Mouse (Mus musculus) heart, postnatal 0 days (tissue): ENCODE measurements around the gene Rnf38. TPM values are rescaled to one million over a fixed set of nuclear protein-coding genes. Genes with fewer than 3 reads are reported as not detected.
A peak's percentile ranks its signal among the peaks of the same experiment; 100 is the strongest.

Experiments
- ATAC-seq: fragments of 200-750 bp; cut with Nextera tagmentation; 2 replicates; pipeline ENCODE4 v1.8.0; 2017; ENCODE audit warnings: low read depth, moderate number of reproducible peaks, moderate library complexity; ENCODE audit not compliant: insufficient read depth
- DNase-seq: peaks from one replicate; pipeline ENCODE4 v3.0.0-alpha.2; 2016; ENCODE audit warnings: low spot score
- H3K27ac ChIP-seq: fragments of 300-500 bp; sonication (generic); 2 replicates; pipeline ENCODE4 v1.5.1; 2014; ENCODE audit warnings: low read depth, mild to moderate bottlenecking
- H3K27me3 ChIP-seq: fragments of 300-500 bp; sonication (generic); 2 replicates; pipeline ENCODE4 v1.6.1; 2014; ENCODE audit warnings: low read length, mixed read lengths; ENCODE audit not compliant: control insufficient read depth, insufficient read depth
- H3K36me3 ChIP-seq: fragments of 300-500 bp; sonication (generic); replicated peaks from 2 replicates; pipeline ENCODE4 v1.6.1; 2014; ENCODE audit warnings: low read length, mixed read lengths; ENCODE audit not compliant: control insufficient read depth, insufficient read depth
- H3K4me1 ChIP-seq: fragments of 300-500 bp; sonication (generic); 2 replicates; pipeline ENCODE4 v1.6.1; 2014; ENCODE audit warnings: antibody characterized with exemption; ENCODE audit not compliant: control insufficient read depth, insufficient read depth
- H3K4me2 ChIP-seq: fragments of 300-500 bp; sonication (generic); 2 replicates; pipeline ENCODE4 v1.6.1; 2014; ENCODE audit warnings: low read depth, mild to moderate bottlenecking, low read length, moderate library complexity
- H3K4me3 ChIP-seq: fragments of 300-500 bp; sonication (generic); 2 replicates; pipeline ENCODE4 v1.5.1; 2014; ENCODE audit warnings: low read depth, low read length
- H3K9ac ChIP-seq: fragments of 300-500 bp; sonication (generic); replicated peaks from 2 replicates; pipeline ENCODE4 v1.6.1; 2014; ENCODE audit warnings: low read depth, low read length, mixed read lengths
- H3K9me3 ChIP-seq: fragments of 300-500 bp; sonication (generic); replicated peaks from 2 replicates; pipeline ENCODE4 v1.6.1; 2016; ENCODE audit warnings: low read length; ENCODE audit not compliant: control insufficient read depth
- CTCF ChIP-seq: IDR thresholded peaks from 2 replicates; pipeline ENCODE4 v1.5.1; 2016; ENCODE audit warnings: antibody characterized with exemption, control low read depth, low read depth
- EP300 ChIP-seq: IDR thresholded peaks from 2 replicates; pipeline ENCODE4 v1.6.1; 2016; ENCODE audit warnings: antibody characterized with exemption, low read depth
- WGBS: fragments of 180-500 bp; shearing (Covaris S2); extraction: QIAGEN DNeasy Blood & Tissue Kit; methylation state at CpG from one replicate; pipeline ENCODE4 v1.1.7; 2014; 5-methylcytosine and 5-hydroxymethylcytosine counted together
- polyA plus RNA-seq: library from polyadenylated mRNA; unstranded; fragments of >200 nt; fragmentation: Nextera tagmentation; extraction: Ambion mirVana; gene quantifications from 2 replicates; pipeline ENCODE4 v1.2.1, GENCODE M21; 2015
- total RNA-seq: library from RNA; depleted of rRNA; stranded (reverse); fragments of >200 nt; gene quantifications from 2 replicates; pipeline ENCODE4 v1.2.3, GENCODE M21; 2014; ENCODE audit warnings: low replicate concordance

Rnf38 gene
- total and polyA plus RNA-seq, 2 experiments from 2014 or later: 7.3 to 41.1 TPM

DNA sequence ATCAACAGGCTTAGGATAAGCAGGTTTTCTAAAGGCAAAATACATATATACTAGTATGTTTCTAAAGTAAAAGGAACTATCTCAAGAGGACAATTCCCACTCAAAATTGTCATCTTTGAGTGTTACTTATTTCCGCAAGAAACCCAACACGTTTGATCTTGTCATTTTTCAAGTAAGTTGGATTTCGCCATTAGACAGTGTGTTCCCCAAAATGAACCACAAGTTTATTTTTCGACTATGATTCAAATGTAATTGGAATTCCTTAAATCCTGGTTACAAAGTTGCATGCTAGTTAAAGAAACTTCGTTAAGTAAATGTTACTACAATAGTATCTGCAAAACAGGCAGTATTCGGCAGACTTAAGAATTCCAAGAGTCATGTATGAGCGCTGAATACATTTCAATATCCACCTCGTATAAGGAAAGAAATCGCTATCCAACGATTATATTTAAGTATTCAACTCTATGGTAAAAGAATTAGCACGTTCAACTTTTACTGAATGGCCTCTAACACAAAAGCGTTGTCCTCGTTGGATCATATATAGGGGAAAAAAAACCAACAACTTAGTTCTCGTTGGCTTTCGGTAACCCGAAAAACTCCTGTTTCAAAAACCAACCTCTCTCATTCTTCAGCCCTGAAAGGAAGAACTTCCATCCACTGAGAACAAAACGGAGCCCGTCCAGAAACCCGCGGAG, 66.7 kb downstream of the Rnf38 start:
- Histone ChIP-seq H3K4me2 (peak overlapping the region; percentile 78), H3K9me3 (no peaks in the 10 kb centered on the region), H3K4me1 (peaks cover 28% of the 10 kb centered on the region), H3K9ac (peak overlapping the region; percentile 88), H3K36me3 (no peaks in the 10 kb centered on the region), H3K27ac (peak overlapping the region; percentile 99), H3K4me3 (peak overlapping the region; percentile 96), H3K27me3 (no peaks in the 10 kb centered on the region)
- DNase-seq (peak; percentile 8), ATAC-seq (no peak)
- TF ChIP-seq EP300 (no peak), CTCF (no peak)
- WGBS: 3% methylated on average over 20 of the region's 20 CpGs

DNA sequence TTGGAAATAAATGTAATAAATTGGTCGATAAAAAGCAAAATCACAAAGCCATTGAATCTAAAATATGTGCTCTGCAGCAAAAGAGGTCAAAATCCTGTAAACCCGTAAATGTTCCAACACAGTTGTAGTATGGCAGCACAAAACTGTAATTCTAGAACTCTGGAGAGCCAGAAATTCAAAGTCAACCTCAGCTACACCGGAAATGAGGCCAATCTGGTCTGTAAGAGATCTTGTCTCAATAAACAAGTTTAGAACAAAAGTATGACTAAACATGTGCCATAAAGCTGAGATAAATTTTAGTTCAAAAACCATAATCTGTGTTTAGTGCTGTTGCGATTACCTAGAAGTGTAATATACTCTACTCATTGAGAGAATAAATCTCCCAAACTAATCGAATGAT, 69.0 kb downstream of the Rnf38 start:
- Histone ChIP-seq H3K27me3 (no peaks in the 10 kb centered on the region), H3K4me1 (peaks cover 35% of the 10 kb centered on the region), H3K27ac (no peak overlapping the region), H3K9me3 (no peaks in the 10 kb centered on the region), H3K36me3 (no peaks in the 10 kb centered on the region), H3K9ac (no peak overlapping the region), H3K4me2 (no peak overlapping the region), H3K4me3 (no peak overlapping the region)
- DNase-seq (no peak), ATAC-seq (no peak)
- no peak for TF ChIP-seq EP300
- TF ChIP-seq CTCF: no peak
- 82% methylated on average over 5 of the region's 5 CpGs for WGBS

DNA sequence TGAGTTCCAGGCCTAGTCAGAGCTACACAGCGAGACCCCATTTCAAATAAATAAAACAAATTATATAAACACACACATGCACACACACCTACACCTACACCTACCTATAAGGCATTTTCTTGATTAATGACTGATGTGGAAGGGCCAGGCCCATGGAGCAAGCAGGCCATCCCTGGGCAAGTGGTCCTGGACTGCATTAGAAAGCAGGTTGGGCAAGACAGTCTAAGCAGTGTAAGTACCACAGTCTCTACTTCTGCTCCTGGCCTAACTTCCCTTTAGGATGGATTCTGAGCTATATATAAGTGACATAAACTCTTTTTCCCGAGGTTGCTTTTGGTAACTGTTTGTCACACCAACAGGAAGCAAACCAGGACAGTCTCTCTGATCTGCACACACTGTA, 70.6 kb downstream of the Rnf38 start:
- 51% methylated on average over 2 of the region's 2 CpGs for WGBS
- Histone ChIP-seq H3K27me3 (no peaks in the 10 kb centered on the region), H3K4me3 (no peak overlapping the region), H3K4me1 (peaks cover 32% of the 10 kb centered on the region), H3K9ac (no peak overlapping the region), H3K4me2 (no peak overlapping the region), H3K27ac (no peak overlapping the region), H3K9me3 (no peaks in the 10 kb centered on the region), H3K36me3 (no peaks in the 10 kb centered on the region)
- no peak for ATAC-seq
- TF ChIP-seq CTCF (no peak), EP300 (no peak)
- no peak for DNase-seq

DNA sequence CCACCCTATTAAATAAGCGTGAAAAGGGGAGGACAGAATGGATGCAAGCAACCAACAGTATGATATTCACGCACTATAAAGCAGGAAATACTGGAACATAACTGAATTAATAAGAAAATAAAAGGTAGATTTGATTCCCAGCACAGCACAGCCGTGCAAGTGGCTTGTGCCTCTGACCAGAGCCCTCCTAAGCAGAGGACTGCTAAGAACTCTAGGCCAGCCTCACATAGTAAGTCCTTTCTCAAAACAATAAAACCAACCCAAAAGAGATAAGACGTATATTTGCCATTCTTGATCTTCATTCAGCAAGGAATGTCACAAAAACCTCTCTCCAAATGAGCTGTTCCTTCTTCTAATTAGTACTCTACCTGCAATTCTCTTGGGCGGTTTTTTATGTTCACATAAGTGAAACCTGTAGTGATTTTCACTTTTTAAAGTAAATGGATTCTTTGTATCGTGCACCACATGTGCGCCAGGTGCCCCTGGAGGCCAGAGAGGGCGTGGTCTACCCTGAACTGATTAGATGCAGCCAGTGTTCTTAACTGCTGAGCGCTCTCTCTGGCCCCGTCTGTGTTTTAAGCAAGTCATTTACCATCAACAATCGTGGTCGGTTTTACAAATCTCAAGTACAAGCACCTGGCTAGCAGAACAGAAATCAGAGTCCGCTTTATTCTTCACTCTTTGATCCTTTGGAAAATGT, 72.4 kb downstream of the Rnf38 start:
- peaks cover 24% of the 10 kb centered on the region for H3K4me1 ChIP-seq
- ATAC-seq (no peak), DNase-seq (no peak)
- H3K27ac ChIP-seq: no peak overlapping the region
- H3K4me2 ChIP-seq: no peak overlapping the region
- 52% methylated on average over 13 of the region's 13 CpGs for WGBS
- H3K27me3 ChIP-seq: no peaks in the 10 kb centered on the region
- H3K36me3 ChIP-seq: no peaks in the 10 kb centered on the region
- H3K9me3 ChIP-seq: no peaks in the 10 kb centered on the region
- no peak for TF ChIP-seq EP300
- TF ChIP-seq CTCF: no peak
- H3K4me3 ChIP-seq: no peak overlapping the region
- no peak overlapping the region for H3K9ac ChIP-seq

DNA sequence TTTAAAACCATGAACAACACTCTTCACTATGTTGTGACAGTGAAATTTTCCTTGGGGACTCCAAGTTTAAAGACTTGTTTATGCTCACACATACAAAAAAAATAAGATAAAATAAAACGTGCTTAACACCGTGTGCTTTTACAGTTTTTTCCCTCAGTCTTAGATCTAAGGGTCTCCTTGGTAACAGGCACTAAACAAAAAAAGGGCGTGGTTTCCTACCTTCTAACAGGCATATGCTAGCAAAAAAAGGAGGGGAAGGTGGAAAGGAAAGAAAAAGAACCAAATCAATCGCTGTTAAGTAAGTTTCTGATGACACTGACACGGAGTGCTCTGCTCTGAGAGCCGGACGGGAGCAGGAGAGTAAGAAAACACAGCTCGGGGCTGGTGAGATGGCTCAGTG, 73.8 kb downstream of the Rnf38 start:
- H3K4me1 ChIP-seq: 0 out of 2 replicates have a peak, but pooled peaks cover 14% of the 10 kb centered on the region
- no peak for TF ChIP-seq EP300
- TF ChIP-seq CTCF: no peak
- no peak overlapping the region for H3K4me3 ChIP-seq
- H3K27ac ChIP-seq: no peak overlapping the region
- no peaks in the 10 kb centered on the region for H3K9me3 ChIP-seq
- no peak for ATAC-seq
- 77% methylated on average over 8 of the region's 8 CpGs for WGBS
- no peak overlapping the region for H3K9ac ChIP-seq
- no peak for DNase-seq
- H3K27me3 ChIP-seq: no peaks in the 10 kb centered on the region
- H3K4me2 ChIP-seq: no peak overlapping the region
- no peaks in the 10 kb centered on the region for H3K36me3 ChIP-seq
